Mouse (Mus musculus) cerebellum, adult 9-10 months (tissue): ENCODE results near the gene Fam217b.

Source experiments
- DNase-seq: peaks from one replicate; pipeline ENCODE4 v3.0.0; 2022

Fam217b gene

DNA sequence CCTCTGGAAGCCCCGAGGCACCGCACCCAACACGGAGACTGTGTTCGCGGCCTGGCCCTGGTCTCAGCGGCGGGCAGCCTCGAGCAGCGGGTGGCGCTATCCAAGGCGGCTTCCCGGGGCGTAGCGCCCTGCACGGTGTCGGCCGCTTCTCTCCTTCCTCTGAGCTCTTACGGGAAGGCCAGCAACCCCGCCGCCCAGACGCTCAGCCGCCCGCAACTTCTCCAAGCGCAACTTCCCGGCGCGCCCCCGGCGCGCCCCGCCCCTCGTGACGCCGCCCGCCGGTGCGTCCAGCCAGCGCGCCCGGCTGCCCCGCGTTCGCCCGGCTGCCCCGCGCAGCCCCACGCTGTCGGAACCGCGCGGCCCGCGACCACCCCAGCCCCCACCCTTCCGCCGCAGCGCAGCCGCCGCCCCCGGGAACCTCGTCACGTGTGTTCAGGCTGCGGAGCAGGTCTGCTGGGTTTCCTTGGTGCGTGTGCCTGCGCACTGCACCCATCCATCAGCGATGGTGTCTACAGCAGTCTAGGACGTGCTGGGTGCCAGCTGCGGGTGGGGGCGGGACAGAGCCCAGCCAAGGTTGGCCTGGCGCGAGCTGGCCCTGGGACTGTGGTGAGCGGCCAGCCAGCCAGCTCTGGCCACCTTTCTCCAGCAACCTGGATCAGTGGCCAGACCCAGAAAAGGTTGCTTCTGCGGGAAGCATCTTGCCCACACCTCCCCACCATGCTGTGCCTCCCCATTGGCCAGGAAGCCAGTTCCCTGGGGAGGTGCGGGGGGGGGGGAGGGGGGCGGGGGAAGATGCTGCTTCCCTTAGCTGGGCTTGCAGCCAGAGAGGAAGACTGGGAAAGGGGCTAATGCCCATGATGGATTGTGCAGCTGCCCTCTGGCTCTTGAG lies at the start of gene Fam217b, which contains the start of gene Ppp1r3d:
Fam217b (plus strand) TSS at position 264 of the 889 bp plus-strand sequence.
Ppp1r3d (minus strand) TSS at position 212 of the 889 bp plus-strand sequence.
- DNase-seq, result peak; percentile 37

DNA sequence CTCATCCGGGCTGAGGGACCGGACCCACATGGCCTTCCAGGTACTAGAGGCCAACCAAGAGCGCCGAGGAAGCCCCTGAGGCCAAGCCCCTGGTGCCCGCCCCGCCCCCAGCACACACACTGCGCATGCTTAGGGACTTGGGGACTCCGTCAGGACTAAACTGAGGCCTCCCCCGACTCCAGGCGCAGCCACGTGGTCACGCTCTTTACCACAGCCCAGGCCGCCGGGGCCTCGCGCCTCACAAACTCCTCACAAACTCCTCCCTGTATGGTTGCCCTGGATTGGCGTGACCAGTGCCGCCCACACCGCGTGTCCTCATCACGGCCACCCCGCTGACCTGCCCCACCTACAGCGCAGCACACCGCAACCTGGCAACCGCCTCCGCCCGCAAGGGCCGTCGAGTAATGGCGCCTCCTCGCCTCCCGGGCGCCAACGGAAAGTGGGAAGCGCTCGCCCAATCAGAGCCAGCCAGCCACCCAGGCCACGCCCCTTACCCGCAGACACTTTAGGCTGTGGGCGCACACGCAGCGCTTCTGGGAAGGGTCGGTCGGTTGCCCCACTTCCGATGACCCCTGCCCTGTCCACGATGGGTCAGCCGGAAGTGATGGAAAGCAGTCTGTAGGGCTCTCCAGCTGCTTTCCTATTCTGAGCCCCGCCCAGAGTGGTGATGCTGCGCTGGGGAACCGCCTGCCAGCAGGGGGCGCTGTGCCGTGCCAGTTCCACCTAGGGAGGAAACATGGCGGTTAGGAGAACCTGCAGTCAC lies 7.1 kb upstream of the Fam217b start, which contains the start of gene Sycp2:
Sycp2 (minus strand) TSS at position 633 of the 763 bp plus-strand sequence.
- DNase-seq, result no peak

DNA sequence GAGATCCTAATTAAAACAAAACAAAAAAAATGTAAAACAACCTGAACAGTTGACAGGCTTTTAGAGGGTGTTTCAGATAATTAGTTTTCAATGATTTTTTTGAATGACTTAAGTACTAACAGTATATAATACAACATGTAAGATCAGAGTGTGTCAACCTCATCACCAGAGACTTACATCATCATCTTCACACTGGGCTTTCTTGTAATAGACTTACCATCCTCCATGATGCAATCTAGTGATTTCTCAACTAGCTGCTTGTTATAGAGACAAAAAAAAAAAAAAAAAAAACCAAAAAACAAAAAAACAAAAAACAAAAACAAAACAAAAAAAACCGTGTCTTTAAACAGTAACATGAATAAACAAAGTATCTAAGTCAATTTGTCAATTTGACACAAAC lies 5.3 kb upstream of the Fam217b start:
- no peak for DNase-seq

DNA sequence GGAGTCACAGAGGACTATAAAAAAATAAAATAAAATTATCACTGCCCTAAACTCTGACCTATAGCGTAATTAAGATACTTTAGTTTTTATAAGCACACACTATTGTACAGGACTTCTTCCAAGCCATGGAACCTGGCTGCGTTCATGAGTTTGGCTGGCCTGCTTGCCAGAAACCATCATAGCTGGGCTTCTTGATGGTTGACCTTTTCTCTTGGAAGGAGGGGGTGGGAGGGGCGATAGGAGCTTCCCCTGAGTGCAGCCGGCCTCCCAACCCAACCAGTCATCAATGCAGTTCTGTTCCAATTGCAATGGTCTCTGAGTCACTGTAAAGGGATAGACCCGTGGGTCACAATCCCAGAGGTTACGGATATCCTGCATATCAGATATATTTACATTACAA lies 4.0 kb upstream of the Fam217b start:
- no peak for DNase-seq

DNA sequence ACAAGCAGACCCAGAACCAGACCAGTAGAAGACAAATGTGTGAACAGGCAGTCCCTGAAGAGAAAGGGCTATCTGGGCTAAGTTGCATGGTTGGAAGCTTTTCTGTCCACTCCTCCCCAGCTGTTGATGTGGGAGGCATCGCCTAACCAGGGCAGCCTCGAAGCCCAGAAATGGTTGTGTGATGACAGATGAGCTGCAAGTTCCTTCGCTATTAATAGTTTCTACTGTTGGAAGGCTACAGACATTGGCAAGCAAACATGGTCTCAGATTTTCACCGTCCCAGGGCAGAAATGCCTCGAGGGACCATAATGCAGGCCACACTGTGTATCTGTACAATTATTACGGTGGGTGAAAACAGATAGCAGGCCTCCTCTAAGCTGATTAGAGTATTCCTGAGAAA lies 1.7 kb upstream of the Fam217b start:
- DNase-seq, result no peak

DNA sequence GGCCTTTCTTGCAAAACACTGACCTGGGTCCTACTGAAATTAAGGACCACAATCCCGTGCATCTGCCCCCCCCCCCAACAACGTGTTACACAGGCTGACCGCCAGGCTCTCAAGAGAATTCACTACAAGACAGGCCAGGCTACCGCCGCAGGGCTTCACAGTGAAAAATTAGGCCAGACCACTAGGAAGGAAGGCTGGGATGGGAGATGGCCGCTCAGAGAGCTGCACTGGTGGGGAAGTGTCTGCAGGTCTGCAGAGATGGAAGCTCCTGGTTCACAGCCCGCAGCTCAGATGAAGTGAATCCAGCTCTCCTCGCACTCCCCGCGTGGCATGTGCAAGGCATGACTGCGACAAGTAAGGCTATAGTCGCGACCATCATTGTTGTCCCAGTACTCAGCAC lies 1.2 kb upstream of the Fam217b start:
- DNase-seq, result no peak

DNA sequence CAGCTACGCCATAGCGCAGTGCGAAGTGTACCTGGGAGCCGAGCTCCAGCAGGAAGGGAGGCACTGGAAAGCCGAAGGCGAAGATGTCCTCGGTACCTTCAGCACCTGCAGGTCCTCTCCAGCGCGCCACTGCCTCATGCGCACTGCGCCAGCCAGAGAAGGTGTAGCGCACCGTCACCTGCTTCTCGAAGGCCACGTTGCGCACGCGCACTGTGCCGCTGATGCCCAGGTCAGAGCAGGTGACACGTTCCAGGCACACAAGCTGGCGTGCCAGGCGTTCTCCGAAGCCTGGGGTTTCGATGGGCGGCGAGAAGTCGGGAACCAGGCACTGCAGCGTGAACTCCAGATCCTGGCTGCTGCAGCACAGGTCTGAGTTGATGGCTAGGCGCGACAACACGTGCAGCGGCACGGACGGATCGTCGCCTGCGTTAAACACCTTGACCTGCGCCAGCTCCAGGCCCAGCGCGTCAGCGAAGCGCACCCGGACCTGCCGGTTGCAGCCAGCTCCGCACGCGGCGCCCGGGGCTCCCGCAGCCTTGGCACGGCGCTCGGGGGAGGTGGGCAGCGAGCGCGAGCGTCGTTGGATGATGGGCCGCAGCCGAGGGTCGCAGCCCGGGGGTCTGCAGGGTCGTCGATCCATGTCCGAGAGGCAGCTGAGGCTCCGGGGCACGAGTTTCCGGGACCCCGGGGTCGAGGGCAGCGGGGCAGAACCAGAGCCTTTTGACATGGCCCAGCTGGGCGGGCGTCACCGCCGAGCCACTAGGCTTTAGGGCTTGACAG lies 653 bp upstream of the Fam217b start:
- DNase-seq, result peak; percentile 42

DNA sequence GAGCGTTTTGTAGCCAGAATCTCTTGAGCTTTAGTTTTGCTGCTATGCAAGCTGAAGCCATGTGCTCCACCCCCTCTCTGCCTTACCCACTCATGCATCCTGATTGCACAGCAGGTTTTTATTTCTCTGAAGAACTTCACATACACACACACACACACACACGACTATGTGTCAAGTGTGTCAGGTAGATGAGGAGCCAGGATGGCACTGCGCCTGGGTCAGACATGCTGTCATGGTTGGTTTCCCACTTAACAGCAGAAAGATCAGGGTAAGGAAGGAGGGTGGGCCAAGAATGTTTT lies 775 bp downstream of the Fam217b start:
- no peak for DNase-seq

DNA sequence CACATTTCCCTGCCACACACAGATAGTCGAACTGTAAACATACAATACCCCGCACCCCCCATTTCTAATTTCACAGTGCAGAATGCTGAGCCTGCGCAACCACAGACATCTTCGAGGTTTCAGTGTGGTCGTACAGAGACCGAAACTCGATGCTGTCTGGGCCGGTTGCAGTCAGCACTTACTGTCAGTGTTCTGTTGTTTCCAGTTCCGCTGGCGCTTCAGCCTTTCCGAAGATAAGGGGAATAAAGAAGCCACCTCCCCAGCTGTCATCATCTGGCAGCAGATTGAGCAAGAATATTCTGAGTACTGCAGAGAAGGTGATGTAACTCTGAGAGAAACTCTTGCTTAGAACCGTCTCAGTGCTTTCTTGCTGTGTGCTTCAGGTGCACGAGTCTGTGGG lies 2.1 kb downstream of the Fam217b start:
- no peak for DNase-seq

DNA sequence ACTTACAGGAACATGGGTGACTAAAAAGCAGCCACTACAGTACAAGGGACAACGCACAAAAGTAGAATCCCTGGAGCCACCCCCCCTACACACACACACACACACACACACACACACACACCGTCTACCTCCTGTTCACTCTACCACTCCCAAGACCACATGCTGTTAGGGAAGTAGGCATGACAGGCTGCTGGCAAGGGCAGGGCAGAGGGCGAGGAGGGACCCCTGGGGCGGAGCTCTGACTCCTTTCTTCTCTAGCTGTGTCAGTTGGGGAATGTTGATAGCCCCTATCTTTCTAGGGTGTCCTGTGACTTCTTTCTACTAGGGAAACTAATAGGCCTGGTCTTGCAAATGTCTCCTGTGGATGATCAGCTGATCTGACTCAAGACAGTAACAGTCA lies 2.6 kb downstream of the Fam217b start:
- no peak for DNase-seq

DNA sequence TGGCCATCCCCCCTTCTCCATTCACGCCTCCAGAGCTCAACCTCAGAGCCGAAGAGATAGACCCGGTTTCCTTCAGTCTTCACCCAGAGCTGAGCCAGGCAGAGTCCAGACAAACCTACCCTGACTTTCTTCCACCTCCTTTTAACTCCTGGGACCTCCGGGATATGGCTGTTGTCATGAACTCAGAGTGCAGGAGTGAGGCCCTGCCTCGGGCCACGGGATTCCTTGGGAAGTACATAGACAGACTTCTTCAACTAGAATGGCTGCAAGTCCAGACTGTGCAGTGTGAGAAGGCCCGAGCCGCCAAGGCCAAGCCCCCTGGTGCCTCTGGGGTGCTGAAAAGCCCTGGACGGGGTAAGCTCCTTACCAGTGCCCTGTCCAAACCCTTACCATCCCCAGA lies 6.3 kb downstream of the Fam217b start:
- no peak for DNase-seq

DNA sequence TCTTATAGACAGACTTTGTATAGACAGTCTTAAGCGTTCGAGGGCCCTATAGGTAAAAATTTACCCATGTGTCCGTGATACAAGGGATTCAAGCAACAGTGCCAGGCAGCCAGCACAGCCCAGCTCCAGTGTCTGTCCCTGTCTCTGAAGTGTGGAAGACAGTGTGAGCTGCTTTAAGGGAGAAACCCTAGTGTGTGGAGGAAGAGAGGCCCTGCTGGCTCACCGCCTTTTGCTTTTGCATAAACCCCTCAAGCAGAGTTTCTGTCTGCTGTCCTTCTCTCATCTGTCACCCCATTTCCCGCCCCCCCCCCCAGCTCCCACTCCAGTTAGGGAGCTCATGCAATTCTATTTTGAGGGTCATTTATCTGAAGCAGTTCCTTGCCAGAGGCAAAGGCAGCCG lies 7.3 kb downstream of the Fam217b start:
- no peak for DNase-seq

DNA sequence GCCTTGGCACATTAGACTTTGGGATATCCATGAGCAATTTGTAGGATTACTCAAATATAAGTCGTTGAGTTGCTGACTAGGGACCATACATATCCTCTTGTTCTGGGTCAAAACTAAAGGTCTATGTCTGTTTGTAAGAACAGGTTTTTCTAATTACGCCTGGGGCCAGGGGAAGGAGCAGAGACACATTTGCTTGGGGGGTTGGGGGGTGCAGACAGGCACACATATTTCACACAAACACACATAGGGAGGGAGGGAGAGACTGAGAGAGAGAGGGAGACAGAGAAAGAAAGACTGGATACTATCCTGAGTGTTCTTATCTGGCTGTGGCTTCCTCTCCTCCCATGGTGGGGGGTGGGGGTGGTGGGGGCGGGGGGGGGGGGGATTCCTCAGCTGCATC lies 7.9 kb downstream of the Fam217b start:
- no peak for DNase-seq

DNA sequence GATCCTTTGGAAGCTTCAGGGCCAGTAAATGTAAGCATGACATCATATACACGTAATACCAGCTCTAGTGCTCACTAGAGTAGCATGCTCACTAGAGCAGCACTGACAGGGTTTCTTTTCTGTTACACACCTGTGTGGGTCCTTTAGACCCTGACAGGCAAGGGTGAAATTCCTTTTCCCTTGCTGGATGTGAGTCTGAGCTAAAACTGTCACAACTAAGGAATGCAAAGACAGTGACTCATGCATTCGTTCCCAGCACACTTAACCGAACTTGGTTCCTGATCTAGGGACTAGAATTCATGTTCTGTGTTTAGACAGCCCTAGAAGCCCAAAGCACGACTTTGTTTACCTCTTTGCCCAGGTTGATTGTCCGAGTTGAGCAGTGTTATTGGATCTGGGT lies 8.9 kb downstream of the Fam217b start:
- DNase-seq, result no peak

DNA sequence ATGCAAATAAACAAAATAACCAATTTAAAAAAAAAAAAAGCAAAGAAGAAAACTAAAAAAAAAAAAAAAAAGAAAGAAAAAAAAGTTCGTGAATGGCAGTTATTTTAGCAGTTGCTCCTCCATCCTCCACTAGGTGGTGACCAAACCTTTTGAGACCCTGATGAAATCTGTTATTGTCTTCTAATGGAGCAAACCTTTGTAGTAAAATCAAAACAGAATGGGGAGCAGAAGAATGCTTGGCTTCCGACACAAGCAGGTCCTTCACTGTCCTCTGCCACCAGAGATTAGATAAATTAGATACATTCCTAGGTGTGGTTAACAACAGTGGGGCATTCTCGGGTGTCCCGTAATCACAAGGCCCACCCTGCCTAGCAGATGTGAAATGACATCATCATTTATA lies 11.9 kb downstream of the Fam217b start:
- DNase-seq, result no peak

DNA sequence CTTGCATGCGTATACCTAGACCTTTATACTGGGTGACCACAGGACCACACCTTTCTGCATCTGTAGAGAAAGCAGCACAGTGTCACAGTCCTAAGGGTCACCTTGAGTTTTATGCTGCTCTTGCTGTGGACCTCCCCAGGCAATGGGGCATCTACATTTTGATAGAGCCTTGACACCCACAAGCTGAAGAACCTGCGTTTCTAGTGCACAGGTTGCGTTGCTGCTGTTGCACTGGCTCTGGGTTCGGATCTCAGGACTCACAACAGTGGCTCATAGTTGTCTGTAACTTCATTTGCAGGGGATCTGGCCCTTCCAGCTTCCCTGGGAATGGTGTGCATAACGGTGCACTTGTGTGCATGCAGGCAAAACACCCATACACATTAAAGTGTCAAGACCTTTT lies 12.9 kb downstream of the Fam217b start:
- no peak for DNase-seq

DNA sequence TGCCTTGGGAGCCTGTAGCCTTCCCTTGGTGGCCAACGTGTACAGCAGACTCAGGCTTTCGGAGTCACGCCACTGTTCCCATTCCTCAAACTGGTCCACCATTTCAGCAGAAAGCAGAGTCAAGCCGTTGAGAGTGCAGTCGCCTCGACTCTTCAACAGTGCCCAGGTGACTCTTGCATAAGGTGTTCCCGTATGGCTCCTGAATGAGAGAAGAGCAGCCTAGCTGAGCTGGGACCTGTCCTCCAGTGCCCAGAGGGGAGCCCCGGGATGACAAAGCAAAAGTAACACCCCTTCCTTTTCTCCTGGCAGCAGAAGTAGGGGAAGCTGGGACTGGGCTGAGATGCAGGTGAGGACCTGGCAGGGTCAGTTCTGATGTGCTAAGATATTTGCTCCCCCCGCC lies 13.9 kb downstream of the Fam217b start:
- DNase-seq, result no peak

DNA sequence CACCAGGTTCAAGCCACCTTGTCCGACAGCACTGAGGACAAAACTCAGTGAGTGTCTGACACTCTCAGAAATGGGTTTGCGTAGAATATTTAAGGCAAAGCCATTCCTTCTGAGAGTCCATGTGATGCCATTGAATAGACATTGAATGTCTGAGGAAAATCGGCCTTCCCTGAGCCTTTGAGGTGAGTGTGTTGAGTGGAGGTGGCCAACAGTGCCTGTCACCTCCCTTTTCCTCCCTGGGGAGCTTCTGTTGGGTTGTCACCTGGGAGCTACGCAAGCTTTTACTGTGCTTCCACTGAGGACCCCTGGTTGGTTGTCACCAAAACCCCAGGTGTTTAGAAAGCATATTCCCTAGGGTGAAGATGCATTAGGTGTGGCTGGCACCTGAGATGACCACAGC lies 14.4 kb downstream of the Fam217b start:
- DNase-seq, result no peak

DNA sequence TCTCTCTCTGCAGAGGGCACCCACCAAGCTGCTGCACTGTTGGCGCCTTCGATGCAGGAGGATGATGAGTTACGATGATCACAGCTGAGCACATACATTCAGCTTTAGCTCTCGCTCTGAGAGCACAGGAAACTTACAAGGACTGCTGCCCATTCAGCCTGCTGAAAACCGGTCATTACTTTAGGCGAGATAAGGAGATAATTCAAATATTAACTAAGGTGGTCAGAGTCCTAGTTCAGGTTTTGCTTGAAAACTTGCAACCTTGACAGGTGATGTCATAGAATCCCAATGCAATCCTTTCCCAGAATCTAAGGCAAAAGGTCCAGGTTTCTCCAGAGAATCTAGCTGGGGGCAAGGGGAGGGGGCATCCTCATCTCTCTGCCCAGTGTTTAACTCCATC lies 15.1 kb downstream of the Fam217b start:
- no peak for DNase-seq

DNA sequence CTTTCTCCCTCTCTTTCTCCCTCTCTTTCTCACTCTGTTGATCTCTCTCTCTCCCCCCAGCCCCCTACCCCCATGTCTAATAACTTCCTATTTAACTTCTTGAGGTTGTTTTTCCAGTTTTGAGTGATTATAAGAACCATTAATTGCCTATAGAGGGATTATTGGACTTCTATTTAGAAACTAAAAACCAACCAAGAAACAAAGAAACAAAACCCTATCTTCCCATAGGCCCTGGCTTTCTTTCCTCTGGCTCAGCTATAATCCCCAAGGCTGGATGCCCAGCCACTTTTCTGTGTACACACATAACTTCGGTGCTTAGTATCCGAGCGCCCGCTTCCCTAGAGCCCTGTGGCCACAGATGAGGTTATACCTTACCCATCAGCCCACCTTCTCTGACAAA lies 15.9 kb downstream of the Fam217b start, which contains the start of gene Cdh26:
Cdh26 (plus strand) TSS at position 301 of the 400 bp plus-strand sequence.
- no peak for DNase-seq

DNA sequence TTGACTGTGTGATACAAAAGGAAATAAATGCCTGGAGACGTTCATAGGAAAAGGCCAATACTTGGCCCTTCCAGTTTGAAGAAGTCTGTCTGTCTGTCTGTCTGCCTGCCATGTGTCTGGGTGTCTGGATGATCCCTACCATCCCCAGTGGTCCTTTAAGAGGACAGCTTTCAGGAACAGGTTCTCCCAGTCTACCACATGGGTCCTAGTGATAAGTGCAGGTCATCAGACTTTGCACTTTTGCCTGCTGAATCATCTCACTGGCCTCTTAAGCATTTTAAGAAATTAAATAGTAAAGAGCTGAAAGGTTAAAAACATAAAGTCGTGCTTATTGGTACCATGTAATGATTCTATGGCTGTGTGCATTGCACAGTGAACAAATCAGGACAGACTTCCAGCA lies 19.2 kb downstream of the Fam217b start:
- DNase-seq, result no peak

DNA sequence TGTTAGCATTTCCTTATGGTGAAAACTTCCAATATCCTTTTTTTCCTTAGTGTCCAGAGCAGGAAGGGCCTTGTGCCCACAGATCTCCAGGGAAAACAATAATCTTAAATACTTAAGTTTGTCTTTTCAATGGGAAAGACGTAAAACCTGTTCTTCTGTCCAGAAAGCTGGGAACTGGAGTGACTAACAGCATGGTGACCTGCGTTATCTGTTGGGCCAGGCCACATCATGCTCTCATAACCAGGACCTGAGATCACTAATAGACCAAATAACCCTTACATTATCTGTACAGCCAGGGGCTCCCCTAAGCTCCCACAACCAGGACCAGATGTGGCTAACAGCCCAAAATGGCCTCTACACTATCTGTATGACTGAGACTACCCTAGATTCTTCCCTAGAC lies 19.6 kb downstream of the Fam217b start:
- DNase-seq, result no peak

DNA sequence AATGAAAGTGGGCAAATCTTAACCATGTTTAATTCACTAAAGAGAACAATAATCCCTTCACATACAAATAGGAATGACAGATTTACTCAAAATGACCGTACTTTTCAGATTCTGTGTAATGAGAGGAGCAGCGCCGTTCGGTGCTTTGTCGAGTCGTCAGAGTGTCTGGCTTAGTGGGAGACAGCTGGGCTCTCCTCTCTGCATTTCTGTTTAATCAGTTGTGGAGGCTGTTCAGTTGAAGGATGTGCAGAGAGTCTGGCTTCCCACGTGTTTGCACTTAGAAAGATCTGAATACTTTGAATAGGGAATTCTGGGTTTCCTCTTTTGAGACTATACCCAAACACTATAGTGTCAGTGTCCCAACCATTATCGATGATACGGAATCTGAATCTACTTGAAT lies 23.0 kb downstream of the Fam217b start:
- no peak for DNase-seq
